Mouse (Mus musculus): ENCODE results near the gene Pax2. TPM values are rescaled to one million over a fixed set of nuclear protein-coding genes. Genes with fewer than 3 reads are reported as not detected.

Gene Pax2
- total and polyA plus RNA-seq, 3 experiments: not detected

GRCm38 (mm10) chr19:44833391-44833790 is 77.5 kb downstream of the Pax2 start:
- Histone ChIP-seq H3K9ac (ENCODE audit: low read depth, low read length) (no peak overlapping the region), H3K27ac (no peak overlapping the region), H3K4me3 (no peak overlapping the region), H3K36me3 (ENCODE audit: control insufficient read depth, insufficient read depth, low read length) (no peaks in the 10 kb centered on the region), H3K4me1 (ENCODE audit: control insufficient read depth, insufficient read depth, low read length) (0 out of 2 replicates have a peak, but pooled peaks cover 5% of the 10 kb centered on the region), H3K27me3 (ENCODE audit: control insufficient read depth, insufficient read depth, low read length) (peaks cover 29% of the 10 kb centered on the region), H3K79me2 (replicated peaks; ENCODE audit: control insufficient read depth, insufficient read depth, low read length) (no peaks in the 10 kb centered on the region)
- intact Hi-C loops (cut with DNase I): no loop called here
- no peak for DNase-seq
- WGBS: 28% methylated on average over 1 of the region's 1 CpGs
- TF ChIP-seq EP300 (IDR thresholded peaks at IDR 0.05; ENCODE audit: insufficient read depth, low read depth, low read length) (no peak), CTCF (IDR thresholded peaks at IDR 0.05) (no peak), POLR2A (IDR thresholded peaks at IDR 0.05; ENCODE audit: insufficient read depth, low read depth, low read length) (no peak)

DNA sequence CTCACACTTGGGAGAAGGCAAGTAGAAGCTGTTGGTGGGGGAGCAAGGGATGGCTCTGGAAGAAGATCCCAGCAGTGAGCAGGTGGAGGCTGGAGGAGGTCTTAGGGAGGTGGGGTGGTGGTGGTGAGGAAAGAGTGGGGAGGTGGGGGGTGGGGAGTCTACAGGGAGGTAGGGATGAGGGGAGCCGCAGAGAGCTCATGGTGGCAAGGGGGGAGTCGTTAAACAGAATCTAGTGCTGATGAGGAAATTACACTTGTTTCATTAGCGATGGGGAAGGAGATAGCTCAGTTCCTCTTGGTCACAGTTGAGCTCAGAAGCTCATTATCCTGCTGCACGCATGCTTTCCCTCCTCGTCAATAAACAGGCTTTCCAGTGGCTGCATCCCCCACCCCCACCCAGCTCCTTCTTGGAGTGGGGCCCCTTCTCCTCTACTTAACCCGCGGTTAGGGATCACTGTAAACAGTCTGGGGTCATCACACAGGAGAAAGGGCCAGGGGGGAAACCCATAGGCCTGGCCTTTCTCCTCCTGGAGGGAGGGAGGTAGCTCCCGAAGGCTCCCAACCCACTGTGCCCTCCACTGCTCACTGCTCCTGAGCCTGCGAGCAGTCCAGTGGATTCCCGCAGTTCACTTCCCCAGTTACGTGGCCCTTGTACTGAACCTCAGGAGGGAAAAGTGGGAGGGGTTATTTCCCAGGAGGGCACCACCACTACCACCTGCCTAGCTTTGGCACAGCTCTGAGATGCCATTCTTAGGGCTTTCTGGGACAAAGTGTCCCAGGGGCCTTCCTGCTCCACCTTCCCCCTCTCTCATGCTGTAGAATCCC is 78.6 kb downstream of the Pax2 start:
- intact Hi-C loops (cut with DNase I): no loop called here
- no peak overlapping the region for H3K4me3 ChIP-seq
- 0 out of 2 replicates have a peak, but pooled peaks cover 5% of the 10 kb centered on the region for H3K4me1 ChIP-seq (ENCODE audit: control insufficient read depth, insufficient read depth, low read length)
- no peak for DNase-seq
- H3K36me3 ChIP-seq (ENCODE audit: control insufficient read depth, insufficient read depth, low read length): no peaks in the 10 kb centered on the region
- peaks cover 35% of the 10 kb centered on the region for H3K27me3 ChIP-seq (ENCODE audit: control insufficient read depth, insufficient read depth, low read length)
- H3K79me2 ChIP-seq (replicated peaks; ENCODE audit: control insufficient read depth, insufficient read depth, low read length): no peaks in the 10 kb centered on the region
- no peak overlapping the region for H3K9ac ChIP-seq (ENCODE audit: low read depth, low read length)
- WGBS: 21% methylated on average over 11 of the region's 11 CpGs
- no peak overlapping the region for H3K27ac ChIP-seq
- TF ChIP-seq CTCF (IDR thresholded peaks at IDR 0.05): no peak
- TF ChIP-seq POLR2A (IDR thresholded peaks at IDR 0.05; ENCODE audit: insufficient read depth, low read depth, low read length): no peak
- no peak for TF ChIP-seq EP300 (IDR thresholded peaks at IDR 0.05; ENCODE audit: insufficient read depth, low read depth, low read length)

DNA sequence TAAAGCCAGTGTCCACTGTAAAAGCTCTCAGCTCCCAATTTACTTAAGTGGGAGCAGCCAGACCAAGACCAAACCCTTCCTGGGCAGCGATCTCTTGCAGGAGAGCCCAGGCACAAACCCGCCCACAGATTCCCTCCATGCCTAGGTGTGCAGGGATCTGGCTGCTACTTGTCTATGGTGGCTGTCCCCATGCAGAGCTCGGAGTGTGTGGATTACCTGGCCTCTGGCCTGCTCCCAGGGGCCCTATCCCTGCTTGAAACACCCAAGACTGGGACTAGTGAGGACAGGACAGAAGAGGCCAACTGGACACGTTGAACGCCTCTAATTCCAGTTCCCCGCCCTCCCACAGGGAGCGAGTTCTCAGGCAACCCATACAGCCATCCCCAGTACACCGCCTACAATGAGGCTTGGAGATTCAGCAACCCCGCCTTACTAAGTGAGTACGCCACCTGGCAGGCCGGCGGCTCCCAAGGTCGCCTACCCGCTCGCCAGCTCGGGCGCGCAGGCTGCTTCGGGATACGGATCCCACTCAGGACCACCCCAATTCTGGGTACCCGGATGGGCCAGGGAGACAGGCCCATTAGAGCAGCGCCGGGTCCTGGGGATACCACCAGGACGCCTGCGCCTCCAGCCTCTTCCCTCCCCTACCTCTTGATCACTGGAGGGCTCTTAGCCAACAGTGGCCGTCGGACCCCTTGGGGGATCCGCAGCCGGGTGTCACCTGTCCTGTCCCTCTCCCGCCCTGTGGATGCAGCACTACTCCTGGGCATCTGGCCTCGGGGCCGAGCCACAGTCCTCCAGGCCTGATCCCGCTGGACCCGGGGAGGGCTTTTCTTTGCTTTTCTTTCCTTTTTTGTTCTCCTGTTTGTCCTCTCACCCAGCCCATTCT is 79.4 kb downstream of the Pax2 start:
- Histone ChIP-seq H3K36me3 (ENCODE audit: control insufficient read depth, insufficient read depth, low read length) (no peaks in the 10 kb centered on the region), H3K4me3 (no peak overlapping the region), H3K4me1 (ENCODE audit: control insufficient read depth, insufficient read depth, low read length) (0 out of 2 replicates have a peak, but pooled peaks cover 5% of the 10 kb centered on the region), H3K9ac (ENCODE audit: low read depth, low read length) (no peak overlapping the region), H3K79me2 (replicated peaks; ENCODE audit: control insufficient read depth, insufficient read depth, low read length) (no peaks in the 10 kb centered on the region), H3K27ac (no peak overlapping the region), H3K27me3 (ENCODE audit: control insufficient read depth, insufficient read depth, low read length) (peaks cover 35% of the 10 kb centered on the region)
- intact Hi-C loops (cut with DNase I): no loop called here
- TF ChIP-seq EP300 (IDR thresholded peaks at IDR 0.05; ENCODE audit: insufficient read depth, low read depth, low read length) (no peak), POLR2A (IDR thresholded peaks at IDR 0.05; ENCODE audit: insufficient read depth, low read depth, low read length) (no peak), CTCF (IDR thresholded peaks at IDR 0.05) (no peak)
- WGBS: 11% methylated on average over 34 of the region's 34 CpGs
- no peak for DNase-seq

- DNase-seq: peak; percentile 7 to 23
- Histone ChIP-seq H3K36me3 (ENCODE audit: control insufficient read depth, insufficient read depth, low read length) (no peaks in the 10 kb centered on the region), H3K4me3 (peak overlapping the region; percentile 31), H3K79me2 (replicated peaks; ENCODE audit: control insufficient read depth, insufficient read depth, low read length) (no peaks in the 10 kb centered on the region), H3K4me1 (ENCODE audit: control insufficient read depth, insufficient read depth, low read length) (0 out of 2 replicates have a peak, but pooled peaks cover 5% of the 10 kb centered on the region), H3K27ac (no peak overlapping the region), H3K27me3 (ENCODE audit: control insufficient read depth, insufficient read depth, low read length) (peaks cover 35% of the 10 kb centered on the region), H3K9ac (ENCODE audit: low read depth, low read length) (no peak overlapping the region)
- TF ChIP-seq CTCF (IDR thresholded peaks at IDR 0.05): no peak
- TF ChIP-seq POLR2A (IDR thresholded peaks at IDR 0.05; ENCODE audit: insufficient read depth, low read depth, low read length): no peak
- no peak for TF ChIP-seq EP300 (IDR thresholded peaks at IDR 0.05; ENCODE audit: insufficient read depth, low read depth, low read length)
- 1% methylated on average over 70 of the region's 71 CpGs for WGBS
- intact Hi-C loops (cut with DNase I): no loop called here
Observed at GRCm38 (mm10) chr19:44835931-44836861, 80.4 kb downstream of the Pax2 start.

DNA sequence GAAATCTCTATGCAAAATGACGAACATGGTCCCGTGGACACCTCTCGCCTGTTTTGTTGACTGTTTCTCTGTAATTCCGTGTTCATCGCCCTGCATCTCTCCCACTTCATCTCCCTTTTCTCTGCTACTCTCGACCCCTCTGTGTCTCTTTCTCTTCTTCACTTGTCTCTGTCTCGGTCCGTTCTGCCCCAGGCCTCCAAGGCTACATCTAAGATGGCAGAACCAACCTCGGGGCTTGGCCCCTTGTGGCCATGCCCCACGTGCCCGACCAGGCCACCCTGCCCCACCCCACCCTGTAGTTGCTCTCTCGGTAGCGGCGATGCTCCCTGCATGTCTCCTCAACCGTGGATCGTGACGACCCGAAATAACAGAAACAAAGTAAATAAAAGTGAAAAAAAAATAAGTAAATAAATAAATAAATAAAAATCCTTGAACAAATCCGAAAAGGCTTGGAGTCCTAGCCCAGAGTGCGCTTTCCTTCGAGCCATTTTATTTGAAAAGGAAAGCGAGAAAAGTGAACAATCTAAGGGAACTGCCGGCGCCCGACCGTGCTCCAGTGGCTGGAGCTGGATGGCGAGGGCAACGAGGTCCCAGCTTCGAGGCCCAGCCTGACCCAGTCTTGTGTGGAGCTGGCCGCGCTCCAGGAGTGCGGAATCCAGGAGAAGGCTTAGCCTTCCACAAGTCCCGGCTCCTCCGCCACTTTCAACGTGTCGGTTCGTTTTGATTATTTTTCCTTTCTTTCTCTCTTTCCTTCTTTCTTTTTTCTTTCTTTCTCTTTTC is 81.8 kb downstream of the Pax2 start:
- Histone ChIP-seq H3K9ac (ENCODE audit: low read depth, low read length) (no peak overlapping the region), H3K36me3 (ENCODE audit: control insufficient read depth, insufficient read depth, low read length) (no peaks in the 10 kb centered on the region), H3K79me2 (replicated peaks; ENCODE audit: control insufficient read depth, insufficient read depth, low read length) (no peaks in the 10 kb centered on the region), H3K4me1 (ENCODE audit: control insufficient read depth, insufficient read depth, low read length) (0 out of 2 replicates have a peak, but pooled peaks cover 5% of the 10 kb centered on the region), H3K27ac (no peak overlapping the region), H3K4me3 (no peak overlapping the region), H3K27me3 (ENCODE audit: control insufficient read depth, insufficient read depth, low read length) (peaks cover 35% of the 10 kb centered on the region)
- TF ChIP-seq CTCF (IDR thresholded peaks at IDR 0.05) (no peak), EP300 (IDR thresholded peaks at IDR 0.05; ENCODE audit: insufficient read depth, low read depth, low read length) (no peak), POLR2A (IDR thresholded peaks at IDR 0.05; ENCODE audit: insufficient read depth, low read depth, low read length) (no peak)
- intact Hi-C loops (cut with DNase I): no loop called here
- peak; percentile 15 to 31 for DNase-seq
- WGBS: 4% methylated on average over 37 of the region's 37 CpGs

All from heart, adult 2 months (tissue).